Mouse (Mus musculus) heart, adult 9 months (tissue): ENCODE measurements around the gene Gadd45g.

Experiments
- DNase-seq, 2 experiments: peaks; one replicate each; pipeline ENCODE4 v3.0.0; 2022; ENCODE audit warnings: low spot score in 2 of 2

Gadd45g gene

GRCm38 (mm10) chr13:51846301-51846867 is at the start of gene Gadd45g:
Gene Gadd45g (plus strand): TSS chr13:51846678.
- DNase-seq = peak; percentile 94

GRCm38 (mm10) chr13:51797899-51798746 is 48.4 kb upstream of the Gadd45g start:
- no peak for DNase-seq

- DNase-seq = no peak
Measured at GRCm38 (mm10) chr13:51799735-51800522, 46.5 kb upstream of the Gadd45g start.

GRCm38 (mm10) chr13:51800921-51801320 is 45.6 kb upstream of the Gadd45g start:
- DNase-seq = no peak

GRCm38 (mm10) chr13:51805634-51806033 is 40.8 kb upstream of the Gadd45g start:
- no peak for DNase-seq

GRCm38 (mm10) chr13:51806220-51806619 is 40.3 kb upstream of the Gadd45g start:
- DNase-seq = no peak

GRCm38 (mm10) chr13:51808141-51808540 is 38.3 kb upstream of the Gadd45g start:
- no peak for DNase-seq

GRCm38 (mm10) chr13:51813621-51814615 is 32.6 kb upstream of the Gadd45g start:
- no peak for DNase-seq

GRCm38 (mm10) chr13:51814646-51815045 is 31.8 kb upstream of the Gadd45g start:
- DNase-seq = no peak

- no peak for DNase-seq
Measured at GRCm38 (mm10) chr13:51815865-51816504, 30.5 kb upstream of the Gadd45g start.

GRCm38 (mm10) chr13:51816559-51817041 is 29.9 kb upstream of the Gadd45g start:
- no peak for DNase-seq

GRCm38 (mm10) chr13:51818170-51818943 is 28.1 kb upstream of the Gadd45g start:
- DNase-seq = no peak

- no peak for DNase-seq
Measured at GRCm38 (mm10) chr13:51818944-51819326, 27.5 kb upstream of the Gadd45g start.

- DNase-seq = no peak
Measured at GRCm38 (mm10) chr13:51819351-51819750, 27.1 kb upstream of the Gadd45g start.

- no peak for DNase-seq
Measured at GRCm38 (mm10) chr13:51821988-51822387, 24.5 kb upstream of the Gadd45g start.

GRCm38 (mm10) chr13:51823822-51824495 is 22.5 kb upstream of the Gadd45g start:
- DNase-seq = no peak

- no peak for DNase-seq
Measured at GRCm38 (mm10) chr13:51830744-51831450, 15.6 kb upstream of the Gadd45g start.

GRCm38 (mm10) chr13:51832491-51832890 is 14.0 kb upstream of the Gadd45g start:
- DNase-seq = no peak

- no peak for DNase-seq
Measured at GRCm38 (mm10) chr13:51833611-51834010, 12.9 kb upstream of the Gadd45g start.
